Mouse (Mus musculus) left cerebral cortex, postnatal 36 days (tissue): ENCODE measurements at regions not wholly inside any gene's neighbourhood (a gene's known extent, or its start where the extent isn't known, plus 50 kb on each side); places are given as distances from the start of the nearest gene placed in this dataset.

ENCODE experiments used
- DNase-seq, 2 experiments: peaks; one replicate each; pipeline ENCODE4 v3.0.0; 2021 to 2022; ENCODE audit warnings: low spot score in 2 of 2, mixed read lengths in 1 of 2
- intact Hi-C: fragments of 180-260 bp; cut with DNase I; formaldehyde crosslinking; loops from one replicate; pipeline ENCODE4 v1.15.1; 2025

- intact Hi-C loops, result no loop called here
- DNase-seq, result no peak
Observed at GRCm38 (mm10) chr4:39292348-39292845, 157.7 kb upstream of the 1700009N14Rik start.

- no peak for DNase-seq
- intact Hi-C loops, result no loop called here
Observed at GRCm38 (mm10) chr4:39310131-39310530, 140.0 kb upstream of the 1700009N14Rik start.

- no peak for DNase-seq
- intact Hi-C loops, result no loop called here
Observed at GRCm38 (mm10) chr4:39344401-39345138, 105.5 kb upstream of the 1700009N14Rik start.

GRCm38 (mm10) chr4:39345139-39345412 lies 105.0 kb upstream of the 1700009N14Rik start:
- intact Hi-C loops, result no loop called here

GRCm38 (mm10) chr4:39368159-39368558 lies 81.9 kb upstream of the 1700009N14Rik start:
- DNase-seq, result no peak

More at GRCm38 (mm10) chr4:39345139-39345412, 105.0 kb upstream of the 1700009N14Rik start:
- no peak for DNase-seq

GRCm38 (mm10) chr4:39380771-39381170 lies 69.3 kb upstream of the 1700009N14Rik start:
- intact Hi-C loops, result no loop called here

More at GRCm38 (mm10) chr4:39368159-39368558, 81.9 kb upstream of the 1700009N14Rik start:
- intact Hi-C loops, result no loop called here

GRCm38 (mm10) chr4:39398226-39398625 lies 51.9 kb upstream of the 1700009N14Rik start:
- intact Hi-C loops, result no loop called here
- peak; percentile 8 to 11 for DNase-seq

More at GRCm38 (mm10) chr4:39380771-39381170, 69.3 kb upstream of the 1700009N14Rik start:
- DNase-seq, result no peak
